Mouse (Mus musculus) thymus, postnatal 4 days (tissue): ENCODE data around the gene Gm6482.
"Not testable (repeated sequence)": the region's sequence is repeated elsewhere in the genome, so short reads cannot be mapped to it uniquely, and the experiment has no call there.

Experiments
- DNase-seq: peaks from one replicate; pipeline ENCODE4 v3.0.0; 2021

Gene Gm6482

GRCm38 (mm10) chr14:41408181-41408580 lies at the start of gene Gm6482:
Gene Gm6482, minus strand, starts transcription at chr14:41408281.
- DNase-seq, result not testable (repeated sequence)

GRCm38 (mm10) chr14:41453418-41453817 lies 45.3 kb upstream of the Gm6482 start, which contains the start of gene Gm7954:
Gene Gm7954, minus strand, starts transcription at chr14:41453518.
- not testable (repeated sequence) for DNase-seq

- DNase-seq, result not testable (repeated sequence)
Measured at GRCm38 (mm10) chr14:41425393-41426075, 17.5 kb upstream of the Gm6482 start.

GRCm38 (mm10) chr14:41424694-41425093 lies 16.6 kb upstream of the Gm6482 start:
- DNase-seq, result not testable (repeated sequence)

- not testable (repeated sequence) for DNase-seq
Measured at GRCm38 (mm10) chr14:41386279-41386678, 21.8 kb downstream of the Gm6482 start, which contains the start of gene Gm7945. Gene Gm7945, minus strand, starts transcription at chr14:41386379.
